Mouse (Mus musculus): ENCODE measurements around the gene Ppp1r3c. TPM values are rescaled to one million over a fixed set of nuclear protein-coding genes. Genes with fewer than 3 reads are reported as not detected.

Gene Ppp1r3c
- total RNA-seq, 2 experiments from 2014 or later = 65.8 to 116 TPM

- intact Hi-C loops (cut with DNase I) = no loop called here
These were observed 11.5 kb downstream of the Ppp1r3c start for GRCm38 (mm10) chr19:36724970-36725369.

GRCm38 (mm10) chr19:36721139-36721538 lies 15.3 kb downstream of the Ppp1r3c start:
- no peak for DNase-seq
- intact Hi-C loops (cut with DNase I) = no loop called here

More at GRCm38 (mm10) chr19:36724970-36725369, 11.5 kb downstream of the Ppp1r3c start:
- DNase-seq = no peak

- no peak for DNase-seq
- intact Hi-C loops (cut with DNase I) = no loop called here
These were observed 20.2 kb downstream of the Ppp1r3c start for GRCm38 (mm10) chr19:36716221-36716620.

- no peak for DNase-seq
- intact Hi-C loops (cut with DNase I) = no loop called here
These were observed 20.9 kb downstream of the Ppp1r3c start for GRCm38 (mm10) chr19:36715591-36715990.

- no peak for DNase-seq
- intact Hi-C loops (cut with DNase I) = no loop called here
These were observed 22.0 kb downstream of the Ppp1r3c start for GRCm38 (mm10) chr19:36714492-36714891.

GRCm38 (mm10) chr19:36713092-36713491 lies 23.4 kb downstream of the Ppp1r3c start:
- peak; percentile 58 to 61 for DNase-seq
- intact Hi-C loops (cut with DNase I) = no loop called here

GRCm38 (mm10) chr19:36706195-36706594 lies 30.3 kb downstream of the Ppp1r3c start:
- no peak for DNase-seq
- intact Hi-C loops (cut with DNase I) = no loop called here

GRCm38 (mm10) chr19:36705286-36706146 lies 30.9 kb downstream of the Ppp1r3c start:
- DNase-seq = peak; percentile 40 to 43
- intact Hi-C loops (cut with DNase I) = no loop called here

GRCm38 (mm10) chr19:36704763-36705162 lies 31.7 kb downstream of the Ppp1r3c start:
- intact Hi-C loops (cut with DNase I) = no loop called here
- DNase-seq = no peak

- intact Hi-C loops (cut with DNase I) = no loop called here
- DNase-seq = no peak
These were observed 34.4 kb downstream of the Ppp1r3c start for GRCm38 (mm10) chr19:36701809-36702622.

GRCm38 (mm10) chr19:36701366-36701765 lies 35.1 kb downstream of the Ppp1r3c start:
- no peak for DNase-seq
- intact Hi-C loops (cut with DNase I) = no loop called here

- intact Hi-C loops (cut with DNase I) = no loop called here
- no peak for DNase-seq
These were observed 35.5 kb downstream of the Ppp1r3c start for GRCm38 (mm10) chr19:36700937-36701336.

- no peak for DNase-seq
- intact Hi-C loops (cut with DNase I) = no loop called here
These were observed 37.3 kb downstream of the Ppp1r3c start for GRCm38 (mm10) chr19:36699151-36699550.

- intact Hi-C loops (cut with DNase I) = no loop called here
- no peak for DNase-seq
These were observed 38.3 kb downstream of the Ppp1r3c start for GRCm38 (mm10) chr19:36698200-36698599.

- intact Hi-C loops (cut with DNase I) = no loop called here
These were observed 39.8 kb downstream of the Ppp1r3c start for GRCm38 (mm10) chr19:36696601-36697122.

GRCm38 (mm10) chr19:36693530-36693929 lies 42.9 kb downstream of the Ppp1r3c start:
- intact Hi-C loops (cut with DNase I) = no loop called here
- no peak for DNase-seq

More at GRCm38 (mm10) chr19:36696601-36697122, 39.8 kb downstream of the Ppp1r3c start:
- no peak for DNase-seq

GRCm38 (mm10) chr19:36691941-36692340 lies 44.5 kb downstream of the Ppp1r3c start:
- intact Hi-C loops (cut with DNase I) = no loop called here
- no peak for DNase-seq

GRCm38 (mm10) chr19:36691245-36691644 lies 45.2 kb downstream of the Ppp1r3c start:
- DNase-seq = no peak
- intact Hi-C loops (cut with DNase I) = no loop called here

GRCm38 (mm10) chr19:36689205-36689604 lies 47.2 kb downstream of the Ppp1r3c start:
- no peak for DNase-seq
- intact Hi-C loops (cut with DNase I) = no loop called here

GRCm38 (mm10) chr19:36687843-36688637 lies 48.4 kb downstream of the Ppp1r3c start:
- peak; percentile 67 to 78 for DNase-seq
- intact Hi-C loops (cut with DNase I) = no loop called here

Data from heart, postnatal 36 days (tissue).